Mouse (Mus musculus) lung, postnatal 0 days (tissue): Measurements from ENCODE around the gene Alox5ap. TPM values are rescaled to one million over a fixed set of nuclear protein-coding genes. Genes with fewer than 3 reads are reported as not detected.

Source experiments
- ATAC-seq: fragments of 200-750 bp; cut with Nextera tagmentation; 2 replicates; pipeline ENCODE4 v1.8.0; 2017; ENCODE audit warnings: moderate library complexity
- DNase-seq: peaks from one replicate; pipeline ENCODE4 v3.0.0-alpha.2; 2016; ENCODE audit warnings: low spot score
- H3K27ac ChIP-seq: fragments of 300-500 bp; sonication (generic); 2 replicates; pipeline ENCODE4 v1.5.1; 2014; ENCODE audit warnings: antibody characterized with exemption, mild to moderate bottlenecking, low read length, mixed read lengths
- H3K27me3 ChIP-seq: fragments of 300-500 bp; sonication (generic); replicated peaks from 2 replicates; pipeline ENCODE4 v1.6.1; 2014; ENCODE audit warnings: low read length, mixed read lengths; ENCODE audit not compliant: insufficient read depth
- H3K36me3 ChIP-seq: fragments of 300-500 bp; sonication (generic); 2 replicates; pipeline ENCODE4 v1.6.1; 2014; ENCODE audit warnings: low read length, mixed read lengths; ENCODE audit not compliant: insufficient read depth
- H3K4me1 ChIP-seq: fragments of 300-500 bp; sonication (generic); 2 replicates; pipeline ENCODE4 v1.6.1; 2014; ENCODE audit warnings: antibody characterized with exemption, low read depth, low read length, mixed read lengths; ENCODE audit not compliant: insufficient read depth
- H3K4me2 ChIP-seq: fragments of 300-500 bp; sonication (generic); replicated peaks from 2 replicates; pipeline ENCODE4 v1.6.1; 2014; ENCODE audit warnings: low read depth, mild to moderate bottlenecking, low read length, moderate library complexity, mixed read lengths
- H3K4me3 ChIP-seq: fragments of 300-500 bp; sonication (generic); 2 replicates; pipeline ENCODE4 v1.5.1; 2014; ENCODE audit warnings: low read depth, low read length
- H3K9ac ChIP-seq: fragments of 300-500 bp; sonication (generic); replicated peaks from 2 replicates; pipeline ENCODE4 v1.6.1; 2014; ENCODE audit warnings: low read depth, mild to moderate bottlenecking
- H3K9me3 ChIP-seq: fragments of 300-500 bp; sonication (generic); 2 replicates; pipeline ENCODE4 v1.6.1; 2016; ENCODE audit warnings: low read length, mixed read lengths
- CTCF ChIP-seq: IDR thresholded peaks from 2 replicates; pipeline ENCODE4 v1.5.1; 2016; ENCODE audit warnings: antibody characterized with exemption, mild to moderate bottlenecking
- EP300 ChIP-seq: IDR thresholded peaks from 2 replicates; pipeline ENCODE4 v1.6.1; 2016; ENCODE audit warnings: antibody characterized with exemption, mild to moderate bottlenecking, control low read depth
- WGBS: fragments of 180-500 bp; shearing (Covaris S2); extraction: QIAGEN DNeasy Blood & Tissue Kit; methylation state at CpG from one replicate; pipeline ENCODE4 v1.1.7; 2014; 5-methylcytosine and 5-hydroxymethylcytosine counted together
- polyA plus RNA-seq: library from polyadenylated mRNA; unstranded; fragments of >200 nt; fragmentation: Nextera tagmentation; extraction: Ambion mirVana; gene quantifications from 2 replicates; pipeline ENCODE4 v1.2.1, GENCODE M21; 2015

The Alox5ap gene
- polyA plus RNA-seq, 1 experiment from 2014 or later, result 76.9 TPM

GRCm38 (mm10) chr5:149228700-149229618, 35.6 kb upstream of the Alox5ap start:
- peak; percentile 81 for TF ChIP-seq EP300
- peak; percentile 5; the same call in 1 of the 2 replicates for TF ChIP-seq CTCF
- H3K4me2 ChIP-seq, result peak overlapping the region; percentile 49
- peak overlapping the region; percentile 43; the same call in 1 of the 2 replicates for H3K9ac ChIP-seq
- ATAC-seq (peak; percentile 100), DNase-seq (peak; percentile 99)
- no peaks in the 10 kb centered on the region for H3K36me3 ChIP-seq
- H3K4me3 ChIP-seq, result peak overlapping the region; percentile 38
- 2% methylated on average over 52 of the region's 55 CpGs for WGBS
- H3K27me3 ChIP-seq, result no peaks in the 10 kb centered on the region
- H3K9me3 ChIP-seq, result no peaks in the 10 kb centered on the region
- H3K27ac ChIP-seq, result peak overlapping the region; percentile 92
- no peaks in the 10 kb centered on the region; the same call in 1 of the 2 replicates for H3K4me1 ChIP-seq

- Histone ChIP-seq H3K27me3 (no peaks in the 10 kb centered on the region), H3K9ac (peak overlapping the region; percentile 43; the same call in 1 of the 2 replicates), H3K4me3 (peak overlapping the region; percentile 38), H3K9me3 (no peaks in the 10 kb centered on the region), H3K4me2 (peak overlapping the region; percentile 49), H3K4me1 (no peaks in the 10 kb centered on the region), H3K27ac (peak overlapping the region; percentile 92), H3K36me3 (no peaks in the 10 kb centered on the region)
- WGBS, result 61% methylated on average over 18 of the region's 18 CpGs
- no peak for DNase-seq
- ATAC-seq, result no peak
- no peak for TF ChIP-seq EP300
- TF ChIP-seq CTCF, result no peak
These were observed 34.8 kb upstream of the Alox5ap start for GRCm38 (mm10) chr5:149229619-149230339.

- Histone ChIP-seq H3K4me2 (no peak overlapping the region), H3K27ac (no peak overlapping the region), H3K4me3 (no peak overlapping the region), H3K9me3 (no peaks in the 10 kb centered on the region), H3K9ac (no peak overlapping the region), H3K4me1 (no peaks in the 10 kb centered on the region), H3K36me3 (no peaks in the 10 kb centered on the region), H3K27me3 (no peaks in the 10 kb centered on the region)
- DNase-seq, result peak; percentile 56
- no peak for TF ChIP-seq EP300
- TF ChIP-seq CTCF, result no peak
- WGBS, result 72% methylated on average over 7 of the region's 7 CpGs
- peak; percentile 57 for ATAC-seq
These were observed 29.6 kb upstream of the Alox5ap start for GRCm38 (mm10) chr5:149235002-149235401.

- no peaks in the 10 kb centered on the region for H3K36me3 ChIP-seq
- DNase-seq, result no peak
- ATAC-seq, result no peak
- H3K4me3 ChIP-seq, result no peak overlapping the region
- H3K9me3 ChIP-seq, result no peaks in the 10 kb centered on the region
- H3K4me2 ChIP-seq, result no peak overlapping the region
- TF ChIP-seq CTCF (no peak), EP300 (no peak)
- H3K27ac ChIP-seq, result no peak overlapping the region
- H3K27me3 ChIP-seq, result no peaks in the 10 kb centered on the region
- WGBS, result 69% methylated on average over 24 of the region's 24 CpGs
- H3K4me1 ChIP-seq, result no peaks in the 10 kb centered on the region
- H3K9ac ChIP-seq, result no peak overlapping the region
These were observed 27.2 kb upstream of the Alox5ap start for GRCm38 (mm10) chr5:149237221-149237950.

- no peak overlapping the region for H3K4me3 ChIP-seq
- H3K9ac ChIP-seq, result no peak overlapping the region
- ATAC-seq (no peak), DNase-seq (no peak)
- H3K36me3 ChIP-seq, result no peaks in the 10 kb centered on the region
- peaks cover 9% of the 10 kb centered on the region for H3K4me1 ChIP-seq
- no peaks in the 10 kb centered on the region for H3K9me3 ChIP-seq
- TF ChIP-seq CTCF (no peak), EP300 (no peak)
- no peaks in the 10 kb centered on the region for H3K27me3 ChIP-seq
- 81% methylated on average over 5 of the region's 5 CpGs for WGBS
- no peak overlapping the region for H3K27ac ChIP-seq
- H3K4me2 ChIP-seq, result no peak overlapping the region
These were observed 22.1 kb upstream of the Alox5ap start for GRCm38 (mm10) chr5:149242467-149242866.
